Mouse (Mus musculus): ENCODE measurements at regions not wholly inside any gene's neighbourhood (a gene's known extent, or its start where the extent isn't known, plus 50 kb on each side); places are given as distances from the start of the nearest gene placed in this dataset.

GRCm38 (mm10) chr13:6323948-6324347 is 224.0 kb upstream of the Pitrm1 start:
- no peaks in the 10 kb centered on the region for H3K27me3 ChIP-seq (ENCODE audit: control insufficient read depth, insufficient read depth, low read length)
- TF ChIP-seq CTCF (IDR thresholded peaks at IDR 0.05; ENCODE audit: control insufficient read depth, insufficient read depth, insufficient replicate concordance, low read depth, low read length) (no peak), POLR2A (IDR thresholded peaks at IDR 0.05; ENCODE audit: control insufficient read depth, low read depth, low read length) (no peak)
- no peak overlapping the region for H3K27ac ChIP-seq (ENCODE audit: control insufficient read depth, insufficient read depth, low read depth, low read length)

GRCm38 (mm10) chr13:6330320-6330950 is 217.5 kb upstream of the Pitrm1 start:
- no peaks in the 10 kb centered on the region; the same call in 1 of the 2 replicates for H3K4me1 ChIP-seq (ENCODE audit: control insufficient read depth, insufficient read depth, low read length)
- no peaks in the 10 kb centered on the region for H3K36me3 ChIP-seq (ENCODE audit: control insufficient read depth, insufficient read depth, low read length)
- no peak for TF ChIP-seq CTCF (IDR thresholded peaks at IDR 0.05; ENCODE audit: control insufficient read depth, insufficient read depth, insufficient replicate concordance, low read depth, low read length)
- TF ChIP-seq POLR2A (IDR thresholded peaks at IDR 0.05; ENCODE audit: control insufficient read depth, low read depth, low read length) = no peak
- H3K27me3 ChIP-seq (ENCODE audit: control insufficient read depth, insufficient read depth, low read length) = no peaks in the 10 kb centered on the region
- no peak overlapping the region for H3K27ac ChIP-seq (ENCODE audit: control insufficient read depth, insufficient read depth, low read depth, low read length)
- H3K4me3 ChIP-seq (ENCODE audit: control insufficient read depth, low read depth, low read length) = peak overlapping the region; percentile 44; the same call in 1 of the 2 replicates

More at GRCm38 (mm10) chr13:6323948-6324347, 224.0 kb upstream of the Pitrm1 start:
- Histone ChIP-seq H3K4me1 (ENCODE audit: control insufficient read depth, insufficient read depth, low read length) (no peaks in the 10 kb centered on the region), H3K4me3 (ENCODE audit: control insufficient read depth, low read depth, low read length) (no peak overlapping the region), H3K36me3 (ENCODE audit: control insufficient read depth, insufficient read depth, low read length) (no peaks in the 10 kb centered on the region)

GRCm38 (mm10) chr13:6340157-6340556 is 207.8 kb upstream of the Pitrm1 start:
- TF ChIP-seq CTCF (IDR thresholded peaks at IDR 0.05; ENCODE audit: control insufficient read depth, insufficient read depth, insufficient replicate concordance, low read depth, low read length) (no peak), POLR2A (IDR thresholded peaks at IDR 0.05; ENCODE audit: control insufficient read depth, low read depth, low read length) (no peak)
- Histone ChIP-seq H3K27ac (ENCODE audit: control insufficient read depth, insufficient read depth, low read depth, low read length) (no peak overlapping the region), H3K4me3 (ENCODE audit: control insufficient read depth, low read depth, low read length) (no peak overlapping the region), H3K4me1 (ENCODE audit: control insufficient read depth, insufficient read depth, low read length) (no peaks in the 10 kb centered on the region), H3K27me3 (ENCODE audit: control insufficient read depth, insufficient read depth, low read length) (no peaks in the 10 kb centered on the region), H3K36me3 (ENCODE audit: control insufficient read depth, insufficient read depth, low read length) (no peaks in the 10 kb centered on the region)

GRCm38 (mm10) chr13:6341102-6341737 is 206.7 kb upstream of the Pitrm1 start:
- no peaks in the 10 kb centered on the region for H3K4me1 ChIP-seq (ENCODE audit: control insufficient read depth, insufficient read depth, low read length)
- H3K27ac ChIP-seq (ENCODE audit: control insufficient read depth, insufficient read depth, low read depth, low read length) = no peak overlapping the region
- H3K36me3 ChIP-seq (ENCODE audit: control insufficient read depth, insufficient read depth, low read length) = no peaks in the 10 kb centered on the region
- H3K4me3 ChIP-seq (ENCODE audit: control insufficient read depth, low read depth, low read length) = no peak overlapping the region
- TF ChIP-seq CTCF (IDR thresholded peaks at IDR 0.05; ENCODE audit: control insufficient read depth, insufficient read depth, insufficient replicate concordance, low read depth, low read length) = no peak
- no peak for TF ChIP-seq POLR2A (IDR thresholded peaks at IDR 0.05; ENCODE audit: control insufficient read depth, low read depth, low read length)
- H3K27me3 ChIP-seq (ENCODE audit: control insufficient read depth, insufficient read depth, low read length) = no peaks in the 10 kb centered on the region

GRCm38 (mm10) chr13:6365169-6365568 is 182.8 kb upstream of the Pitrm1 start:
- TF ChIP-seq POLR2A (IDR thresholded peaks at IDR 0.05; ENCODE audit: control insufficient read depth, low read depth, low read length) (no peak), CTCF (IDR thresholded peaks at IDR 0.05; ENCODE audit: control insufficient read depth, insufficient read depth, insufficient replicate concordance, low read depth, low read length) (no peak)
- Histone ChIP-seq H3K27ac (ENCODE audit: control insufficient read depth, insufficient read depth, low read depth, low read length) (no peak overlapping the region), H3K36me3 (ENCODE audit: control insufficient read depth, insufficient read depth, low read length) (no peaks in the 10 kb centered on the region), H3K27me3 (ENCODE audit: control insufficient read depth, insufficient read depth, low read length) (no peaks in the 10 kb centered on the region), H3K4me1 (ENCODE audit: control insufficient read depth, insufficient read depth, low read length) (no peaks in the 10 kb centered on the region), H3K4me3 (ENCODE audit: control insufficient read depth, low read depth, low read length) (no peak overlapping the region)

GRCm38 (mm10) chr13:6367661-6368060 is 180.3 kb upstream of the Pitrm1 start:
- TF ChIP-seq CTCF (IDR thresholded peaks at IDR 0.05; ENCODE audit: control insufficient read depth, insufficient read depth, insufficient replicate concordance, low read depth, low read length) (no peak), POLR2A (IDR thresholded peaks at IDR 0.05; ENCODE audit: control insufficient read depth, low read depth, low read length) (no peak)
- no peaks in the 10 kb centered on the region for H3K4me1 ChIP-seq (ENCODE audit: control insufficient read depth, insufficient read depth, low read length)

GRCm38 (mm10) chr13:6374570-6375173 is 173.3 kb upstream of the Pitrm1 start:
- Histone ChIP-seq H3K27me3 (ENCODE audit: control insufficient read depth, insufficient read depth, low read length) (no peaks in the 10 kb centered on the region), H3K4me3 (ENCODE audit: control insufficient read depth, low read depth, low read length) (no peak overlapping the region), H3K27ac (ENCODE audit: control insufficient read depth, insufficient read depth, low read depth, low read length) (no peak overlapping the region), H3K4me1 (ENCODE audit: control insufficient read depth, insufficient read depth, low read length) (no peaks in the 10 kb centered on the region; the same call in 1 of the 2 replicates), H3K36me3 (ENCODE audit: control insufficient read depth, insufficient read depth, low read length) (no peaks in the 10 kb centered on the region)
- TF ChIP-seq CTCF (IDR thresholded peaks at IDR 0.05; ENCODE audit: control insufficient read depth, insufficient read depth, insufficient replicate concordance, low read depth, low read length) (no peak), POLR2A (IDR thresholded peaks at IDR 0.05; ENCODE audit: control insufficient read depth, low read depth, low read length) (no peak)

More at GRCm38 (mm10) chr13:6367661-6368060, 180.3 kb upstream of the Pitrm1 start:
- Histone ChIP-seq H3K4me3 (ENCODE audit: control insufficient read depth, low read depth, low read length) (no peak overlapping the region), H3K36me3 (ENCODE audit: control insufficient read depth, insufficient read depth, low read length) (no peaks in the 10 kb centered on the region), H3K27ac (ENCODE audit: control insufficient read depth, insufficient read depth, low read depth, low read length) (no peak overlapping the region), H3K27me3 (ENCODE audit: control insufficient read depth, insufficient read depth, low read length) (no peaks in the 10 kb centered on the region)
